Mouse (Mus musculus) skeletal muscle tissue, adult 2 months (tissue): Measurements from ENCODE around the gene Cacnb3.

Source experiments
- DNase-seq: peaks from one replicate; pipeline ENCODE4 v3.0.0-alpha.2; 2012; ENCODE audit warnings: low read depth, low spot score

Cacnb3 gene

DNA sequence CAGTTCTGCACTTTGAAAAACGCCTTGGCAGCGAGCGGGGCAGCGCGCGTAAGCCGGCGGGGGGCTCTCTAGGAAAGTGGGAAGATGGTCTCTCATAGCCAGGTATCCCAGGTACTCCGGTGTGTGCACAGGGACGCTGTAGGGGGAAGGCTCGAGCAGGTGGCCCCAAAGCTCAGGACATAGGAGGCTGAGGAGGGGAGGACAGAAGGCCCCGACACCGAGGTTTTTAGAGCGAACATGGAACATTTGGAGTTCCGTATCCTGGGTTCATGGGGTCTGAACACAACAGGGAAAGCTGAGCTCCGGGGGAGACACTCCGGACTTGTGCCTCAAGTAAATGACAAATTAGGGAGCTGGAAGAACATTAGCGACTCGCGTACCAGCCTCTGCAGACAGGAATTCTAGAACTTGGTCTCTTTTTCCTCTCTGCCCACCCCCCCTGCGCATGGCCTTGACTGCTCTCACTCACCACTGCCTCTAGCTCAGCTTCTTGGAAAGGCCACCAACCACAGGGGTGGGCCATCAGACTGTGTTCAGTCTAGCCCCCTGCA is 4.7 kb downstream of the Cacnb3 start:
- DNase-seq: no peak

DNA sequence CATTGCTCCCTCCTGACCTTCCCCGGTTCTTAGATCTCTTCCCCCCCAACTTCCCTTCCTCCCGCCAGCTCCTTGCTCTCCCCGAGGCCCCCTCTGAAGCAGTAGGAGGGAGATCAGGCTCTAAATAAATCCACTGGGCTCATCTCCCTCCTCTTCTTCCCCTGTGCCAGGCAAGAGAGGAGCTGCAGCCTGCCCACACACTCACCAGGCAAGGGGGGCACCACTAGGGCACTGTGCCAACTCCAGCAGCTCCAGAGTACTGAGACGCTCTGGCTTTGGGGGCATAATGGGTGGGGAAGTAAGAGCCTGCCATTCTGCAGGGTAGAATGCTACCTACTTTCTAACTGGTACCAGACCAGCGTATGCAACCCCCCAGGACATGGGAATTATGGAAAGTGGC is 5.9 kb downstream of the Cacnb3 start:
- DNase-seq: no peak

DNA sequence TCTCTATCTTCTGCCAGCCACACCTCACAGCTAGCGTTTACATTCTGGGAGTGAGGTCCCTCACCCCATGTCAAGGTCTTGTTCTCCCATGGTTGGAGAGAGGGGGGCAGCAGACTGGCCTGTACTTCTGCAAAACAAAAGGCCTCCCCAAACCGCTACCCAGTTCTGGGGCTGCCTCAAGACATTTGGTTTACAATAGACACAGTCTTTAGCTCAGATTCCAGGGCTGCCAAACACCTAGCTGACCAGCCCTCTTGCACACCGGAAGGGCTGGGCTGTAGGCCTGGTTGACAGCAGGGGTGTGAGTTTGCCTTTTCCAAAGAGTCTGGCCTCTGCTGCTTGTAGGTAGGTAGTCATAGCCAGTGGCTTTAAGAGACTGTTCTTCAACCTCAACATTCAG is 6.5 kb downstream of the Cacnb3 start:
- DNase-seq: no peak

DNA sequence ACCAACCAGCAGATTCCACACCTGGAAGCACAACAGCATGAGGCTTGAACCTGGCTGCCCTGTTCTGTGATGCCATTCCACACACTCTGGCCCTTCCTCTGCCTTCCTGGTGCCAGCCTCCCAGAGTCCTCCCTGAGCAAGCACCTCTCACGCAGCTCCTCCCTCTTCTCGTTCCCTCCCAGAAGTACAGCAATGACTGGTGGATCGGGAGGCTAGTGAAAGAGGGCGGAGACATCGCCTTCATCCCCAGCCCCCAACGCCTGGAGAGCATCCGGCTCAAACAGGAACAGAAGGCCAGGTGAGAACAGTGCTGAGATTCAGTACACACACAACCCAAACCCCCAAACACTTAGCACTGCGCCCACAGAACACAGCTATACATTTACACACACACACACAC is 9.5 kb downstream of the Cacnb3 start:
- DNase-seq: no peak

DNA sequence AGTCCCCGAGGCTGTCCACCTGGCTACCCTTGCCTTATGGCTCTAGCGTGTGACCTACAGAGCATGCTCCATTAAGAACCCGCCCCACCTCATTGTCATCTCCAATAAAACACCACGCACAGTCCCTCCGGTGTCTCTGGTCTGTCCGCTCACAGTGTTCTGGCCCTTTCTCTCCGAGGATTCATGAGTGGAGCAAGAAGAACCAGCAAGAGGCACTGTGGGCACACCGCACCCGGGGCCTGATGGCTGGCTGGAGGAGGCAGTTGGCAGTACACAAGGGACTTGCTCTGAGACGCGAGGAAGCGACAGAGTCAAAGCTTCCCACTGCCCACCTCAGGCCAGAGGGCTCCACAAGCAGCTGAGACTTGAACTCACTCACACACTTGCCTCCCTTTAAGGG is 13.8 kb downstream of the Cacnb3 start:
- no peak for DNase-seq

DNA sequence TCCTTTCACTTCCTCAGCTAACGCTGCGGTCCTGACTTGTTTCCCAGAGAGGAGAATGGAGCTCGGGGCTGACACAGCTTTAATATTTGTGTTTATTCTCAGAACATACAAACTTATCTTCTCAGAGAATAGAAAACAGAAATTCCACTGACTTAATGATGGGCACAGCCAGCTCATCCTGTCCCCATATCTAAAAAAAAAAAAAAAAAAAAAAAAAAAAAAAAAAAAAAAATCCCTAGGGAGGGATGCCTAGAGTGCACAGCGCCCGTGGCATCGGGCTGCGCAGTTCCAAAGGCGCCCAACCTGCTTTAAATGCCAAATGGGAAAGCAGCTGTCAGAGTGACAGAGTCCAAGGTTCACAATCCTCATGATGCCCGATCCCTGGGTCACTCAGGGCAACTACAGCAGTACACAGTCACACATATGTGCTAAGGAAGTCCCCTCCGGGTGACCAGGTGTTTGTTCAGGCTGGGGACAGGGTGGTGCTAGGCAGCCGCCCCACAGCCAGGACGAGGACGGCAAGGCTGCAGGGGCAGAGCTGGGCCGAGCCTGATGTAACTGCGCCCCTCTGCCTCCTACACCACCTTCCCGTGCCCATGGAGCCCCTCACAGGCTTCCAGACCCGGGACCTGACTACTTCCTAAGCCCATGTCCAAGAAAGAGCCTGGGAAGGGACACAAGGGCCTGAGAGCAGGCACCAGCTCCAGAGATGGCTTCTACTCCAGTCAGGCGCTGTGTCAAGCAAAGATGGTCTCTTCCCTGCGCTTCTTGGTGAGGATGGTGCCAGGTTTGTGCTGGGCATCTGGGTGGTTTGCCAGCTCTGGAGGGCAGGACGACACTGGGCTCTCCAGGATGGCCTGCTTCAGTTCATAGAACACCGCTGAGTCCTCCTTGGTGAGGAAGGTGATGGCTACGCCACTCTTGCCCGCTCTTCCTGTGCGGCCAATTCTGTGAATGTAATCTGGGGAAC is 14.7 kb downstream of the Cacnb3 start:
- no peak for DNase-seq

DNA sequence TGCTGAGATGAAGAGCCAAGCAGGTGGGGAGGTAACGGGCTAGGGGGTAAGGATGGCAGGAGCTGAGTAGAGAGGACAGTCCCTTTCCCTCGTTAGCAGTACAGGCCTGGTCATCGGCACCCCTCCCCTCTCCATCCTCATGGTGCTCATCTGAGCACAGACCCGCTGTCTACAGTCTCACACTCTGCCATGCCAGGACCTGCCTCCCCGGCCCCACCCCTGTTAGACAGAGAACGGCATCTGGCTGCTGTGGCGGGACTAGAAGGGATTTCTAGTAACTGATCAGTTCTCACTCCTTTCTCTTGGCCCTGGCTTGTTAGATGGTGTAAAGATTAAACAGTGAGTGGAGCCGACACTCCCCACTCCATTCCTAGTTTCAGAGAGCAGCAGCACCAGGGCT is 16.1 kb downstream of the Cacnb3 start:
- DNase-seq: no peak

DNA sequence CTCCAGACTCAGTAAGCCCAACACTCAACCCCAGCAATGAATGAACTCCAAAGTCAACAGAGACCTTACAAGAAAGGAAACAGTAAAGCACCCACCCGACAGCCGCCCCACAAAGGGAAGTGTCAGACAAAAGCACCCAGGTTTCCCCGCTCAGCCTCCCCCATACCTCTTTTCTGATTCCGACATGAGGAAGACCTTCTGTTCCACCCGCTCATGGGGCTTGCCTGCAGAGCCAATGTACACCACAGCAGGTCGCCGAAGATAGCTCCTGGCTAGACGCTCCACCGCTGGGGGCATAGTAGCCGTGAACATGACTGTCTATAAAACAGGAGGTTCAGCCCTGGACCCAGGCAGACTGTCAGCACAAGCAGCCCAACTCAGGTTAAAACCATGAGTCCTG is 16.7 kb downstream of the Cacnb3 start:
- no peak for DNase-seq

DNA sequence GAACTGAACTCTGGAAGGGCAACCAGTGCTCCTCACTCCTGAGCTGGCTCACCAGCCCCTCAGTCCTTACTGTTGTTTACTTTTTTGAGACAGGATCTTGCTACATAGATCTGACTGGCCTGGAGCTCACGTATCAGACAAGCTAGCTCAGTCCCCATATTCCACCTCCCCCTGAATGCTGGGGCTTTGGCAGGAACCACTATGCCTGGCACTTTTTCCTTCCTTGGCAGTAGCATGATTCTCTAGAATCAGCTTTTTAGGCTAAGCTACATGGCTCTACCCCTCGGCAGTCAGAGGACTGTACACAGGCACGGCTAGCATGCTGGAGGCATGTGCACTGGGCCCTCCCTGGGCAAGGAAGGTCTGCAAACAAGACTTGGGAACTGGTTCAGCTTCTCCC is 17.4 kb downstream of the Cacnb3 start:
- DNase-seq: no peak

DNA sequence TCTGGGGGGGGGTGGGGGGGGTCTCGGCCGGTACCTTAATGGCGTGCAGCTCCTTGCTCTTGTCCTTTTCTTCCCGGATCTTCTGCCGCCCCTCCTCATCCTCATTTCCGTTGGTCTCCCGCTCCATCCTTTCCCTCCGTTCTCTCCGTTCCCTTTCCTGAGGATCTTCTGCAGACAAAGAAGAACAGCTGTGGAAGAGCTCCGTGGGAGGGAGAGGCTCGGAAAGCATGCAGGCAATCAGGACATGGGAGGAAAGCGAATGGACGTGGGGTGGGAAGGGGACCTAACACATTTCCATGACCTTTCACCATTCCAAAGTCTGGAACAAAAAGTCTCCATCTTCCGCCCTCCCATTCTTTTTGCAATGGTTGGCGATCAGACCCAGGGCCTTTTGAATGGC is 20.8 kb downstream of the Cacnb3 start:
- no peak for DNase-seq

DNA sequence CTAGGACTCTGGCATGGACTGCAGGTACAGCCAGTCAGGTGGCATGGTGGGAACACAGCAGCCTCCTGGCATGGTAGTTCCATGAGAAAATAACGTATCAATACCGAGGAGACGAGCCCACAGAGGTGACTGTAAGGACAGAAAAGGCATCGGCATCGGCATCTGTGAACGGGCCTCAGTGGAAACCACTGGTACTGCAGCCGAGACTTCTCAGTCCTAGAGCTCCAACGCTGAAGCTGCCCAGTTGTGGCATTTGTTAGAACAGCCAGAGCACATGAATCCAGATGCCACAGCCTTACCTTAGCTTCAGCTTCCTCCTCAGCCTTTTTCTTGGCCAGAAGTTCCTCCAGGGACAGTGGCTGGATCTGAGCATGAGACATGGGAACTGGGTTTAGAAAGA is 21.5 kb downstream of the Cacnb3 start:
- no peak for DNase-seq

DNA sequence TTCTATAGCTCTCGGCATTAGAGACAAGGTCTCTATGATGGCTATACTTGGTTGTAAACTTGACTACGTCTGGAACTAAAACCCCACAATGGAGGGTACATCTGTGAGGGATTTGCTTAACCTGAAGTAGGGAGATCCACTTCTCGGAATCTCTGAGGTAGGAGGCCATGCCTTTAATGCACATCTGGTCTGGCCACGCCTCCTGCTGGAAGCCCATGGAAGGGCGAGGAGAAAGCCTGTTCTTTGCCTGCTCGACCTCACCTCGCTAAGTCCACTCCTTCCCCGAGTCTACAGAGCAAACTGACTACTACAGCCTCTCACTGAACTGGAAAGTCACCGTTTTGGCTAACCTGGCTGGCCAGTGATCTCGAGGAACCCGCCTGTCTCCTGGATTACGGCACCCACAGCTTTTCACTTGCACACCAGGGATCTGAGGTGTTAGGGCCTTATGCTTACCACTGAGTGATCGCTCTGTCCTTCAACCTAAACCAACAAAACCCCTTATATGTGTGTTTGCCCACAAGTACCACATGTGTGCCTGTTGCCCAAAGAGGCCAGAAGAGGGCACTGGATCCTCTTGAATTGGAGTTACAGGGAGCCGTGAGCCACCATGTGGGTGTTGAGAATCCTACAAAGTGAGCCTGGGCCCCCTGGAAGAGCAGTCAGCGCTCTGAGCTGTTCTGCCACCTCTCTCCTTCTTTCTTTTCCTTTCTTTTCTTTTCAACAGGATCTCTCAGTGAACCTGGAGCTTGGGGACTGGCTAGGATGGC is 26.5 kb downstream of the Cacnb3 start:
- DNase-seq: no peak

DNA sequence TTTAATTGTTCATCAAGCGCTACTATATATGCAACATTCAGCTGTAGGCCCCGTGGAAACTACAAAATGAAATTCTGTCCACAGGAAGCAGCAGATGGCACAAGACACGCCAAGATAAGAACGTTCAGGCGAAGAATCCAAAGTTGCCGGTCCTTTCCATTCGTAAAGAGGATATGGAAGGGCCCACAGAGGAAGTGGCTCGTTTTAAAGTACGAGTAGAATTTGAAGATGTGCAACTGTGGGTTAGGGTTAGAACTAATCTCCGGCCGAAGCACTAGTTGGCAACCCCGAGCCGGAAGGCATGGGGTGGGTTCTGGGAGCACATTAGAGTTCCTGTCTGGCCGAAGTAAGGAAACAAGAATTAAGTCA is 31.5 kb downstream of the Cacnb3 start:
- DNase-seq: no peak

DNA sequence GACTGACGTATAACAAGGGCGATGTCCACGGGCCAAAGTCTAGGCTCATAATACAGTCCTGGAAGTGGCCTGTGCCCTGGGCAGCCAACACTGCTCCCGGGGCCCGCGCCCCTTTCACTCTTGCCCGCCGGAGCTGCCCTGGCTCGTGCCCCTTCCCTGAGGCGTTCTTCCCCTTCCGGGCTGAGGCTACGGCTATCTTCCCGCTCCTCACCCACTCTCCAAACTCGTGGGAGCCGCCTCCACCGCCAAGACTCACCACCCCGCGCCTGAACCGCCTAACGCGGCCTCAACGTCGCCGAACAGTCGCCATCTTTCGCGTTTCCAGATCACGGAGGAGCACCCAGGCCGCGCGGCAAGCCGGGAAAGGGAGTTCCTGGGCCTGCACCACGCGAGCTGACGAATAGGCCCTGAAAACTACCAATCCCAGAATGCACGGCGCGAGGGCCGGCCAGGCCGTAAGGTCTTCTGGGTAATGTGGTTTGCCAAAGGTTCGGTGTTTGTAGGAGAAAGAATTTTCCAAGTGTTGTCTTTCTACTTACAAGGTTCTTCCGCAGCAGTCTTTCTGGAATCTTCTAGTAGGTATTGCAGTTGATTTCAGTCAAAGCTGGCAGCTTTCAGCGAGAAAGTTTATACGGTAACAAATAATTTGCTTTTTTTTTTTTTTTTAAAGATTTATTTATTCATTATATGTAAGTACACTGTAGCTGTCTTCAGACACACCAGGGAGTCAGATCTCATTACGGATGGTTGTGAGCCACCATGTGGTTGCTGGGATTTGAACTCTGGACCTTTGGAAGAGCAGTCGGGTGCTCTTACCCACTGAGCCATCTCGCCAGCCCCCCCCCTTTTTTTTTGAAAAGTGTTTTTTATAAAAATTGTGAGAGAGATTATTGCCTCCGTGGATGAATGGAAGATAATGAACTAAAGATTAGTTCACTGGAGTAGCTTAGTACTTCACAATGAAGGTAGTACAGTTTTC is 32.2 kb downstream of the Cacnb3 start, which contains the start of gene Ddx23:
TSS of gene Ddx23 (minus strand) at position 328 of the 979 bp plus-strand sequence.
- DNase-seq: peak; percentile 91

DNA sequence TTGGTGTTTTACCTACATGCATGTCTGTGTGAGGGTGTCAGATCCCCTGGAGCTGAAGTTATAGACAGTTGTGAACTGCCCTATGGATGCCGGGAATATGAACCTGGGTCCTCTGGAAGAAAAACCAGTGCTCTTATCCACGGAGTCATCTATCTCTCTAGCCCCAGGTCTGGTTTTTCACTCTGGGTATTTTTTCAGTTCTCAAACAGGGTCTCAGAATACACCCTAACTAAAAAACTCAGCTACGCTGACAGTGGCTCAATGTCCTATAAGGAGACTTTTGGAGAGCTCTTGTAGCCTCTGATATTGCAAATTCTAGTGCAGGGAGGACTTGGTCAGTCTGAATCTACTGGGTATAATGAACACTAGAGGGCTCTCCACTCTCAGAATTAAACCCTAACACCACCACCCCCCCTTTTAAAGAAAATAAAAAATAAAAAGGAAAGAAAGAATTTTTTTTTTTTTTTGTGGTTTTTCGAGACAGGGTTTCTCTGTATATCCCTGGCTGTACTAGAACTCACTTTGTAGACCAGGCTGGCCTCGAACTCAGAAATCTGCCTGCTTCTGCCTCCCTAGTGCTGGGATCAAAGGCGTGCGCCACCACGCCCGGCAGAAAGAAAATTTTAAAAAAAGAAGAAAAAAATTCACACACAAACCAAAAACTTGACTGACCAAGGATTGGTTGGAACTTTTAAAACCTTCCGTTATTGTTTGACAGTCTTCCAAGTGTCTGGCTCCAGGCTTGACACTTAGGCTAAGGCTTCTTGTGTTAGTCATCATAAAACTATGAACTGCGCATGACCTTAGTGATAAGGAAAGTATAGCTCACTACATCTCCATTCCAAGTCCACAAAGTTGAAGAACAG is 33.6 kb downstream of the Cacnb3 start:
- no peak for DNase-seq

DNA sequence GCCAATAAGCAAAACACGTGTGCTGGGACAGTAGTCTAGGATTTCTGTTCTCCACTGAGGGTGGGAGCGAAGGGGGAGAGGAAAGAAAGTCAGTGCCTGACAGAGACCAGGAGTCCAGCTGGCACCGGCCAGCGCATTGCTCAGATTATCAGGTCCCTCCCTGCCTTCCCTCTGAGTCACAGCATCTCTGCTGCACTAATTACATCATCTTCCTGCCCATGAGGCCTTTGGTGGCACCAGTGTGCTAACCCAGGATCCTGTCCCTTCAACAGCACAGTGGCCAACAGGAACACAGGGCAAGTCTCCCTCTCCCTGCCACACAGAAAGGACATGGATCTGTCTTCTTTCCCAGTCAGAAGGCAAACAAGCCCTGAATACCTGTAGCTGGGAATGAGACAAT is 42.0 kb downstream of the Cacnb3 start:
- no peak for DNase-seq

DNA sequence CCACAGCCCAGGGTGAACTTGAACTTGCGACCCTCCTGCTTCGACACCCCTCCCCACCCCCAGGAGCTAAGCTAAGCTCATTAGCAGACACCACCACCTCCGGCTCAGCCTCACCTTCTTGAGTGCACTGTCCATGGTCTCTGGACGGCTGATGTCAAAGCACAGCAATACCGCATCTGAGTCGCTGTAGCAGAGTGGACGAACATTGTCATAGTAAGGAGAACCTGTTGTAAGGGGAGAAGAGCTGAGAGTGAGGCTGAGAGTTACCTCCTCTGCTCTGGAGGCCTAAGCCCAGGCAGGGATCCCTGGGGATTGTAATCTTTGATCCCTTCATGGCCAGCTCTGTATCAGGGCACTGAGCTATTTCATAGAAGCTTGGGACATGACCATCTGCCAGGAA is 43.1 kb downstream of the Cacnb3 start:
- DNase-seq: no peak

DNA sequence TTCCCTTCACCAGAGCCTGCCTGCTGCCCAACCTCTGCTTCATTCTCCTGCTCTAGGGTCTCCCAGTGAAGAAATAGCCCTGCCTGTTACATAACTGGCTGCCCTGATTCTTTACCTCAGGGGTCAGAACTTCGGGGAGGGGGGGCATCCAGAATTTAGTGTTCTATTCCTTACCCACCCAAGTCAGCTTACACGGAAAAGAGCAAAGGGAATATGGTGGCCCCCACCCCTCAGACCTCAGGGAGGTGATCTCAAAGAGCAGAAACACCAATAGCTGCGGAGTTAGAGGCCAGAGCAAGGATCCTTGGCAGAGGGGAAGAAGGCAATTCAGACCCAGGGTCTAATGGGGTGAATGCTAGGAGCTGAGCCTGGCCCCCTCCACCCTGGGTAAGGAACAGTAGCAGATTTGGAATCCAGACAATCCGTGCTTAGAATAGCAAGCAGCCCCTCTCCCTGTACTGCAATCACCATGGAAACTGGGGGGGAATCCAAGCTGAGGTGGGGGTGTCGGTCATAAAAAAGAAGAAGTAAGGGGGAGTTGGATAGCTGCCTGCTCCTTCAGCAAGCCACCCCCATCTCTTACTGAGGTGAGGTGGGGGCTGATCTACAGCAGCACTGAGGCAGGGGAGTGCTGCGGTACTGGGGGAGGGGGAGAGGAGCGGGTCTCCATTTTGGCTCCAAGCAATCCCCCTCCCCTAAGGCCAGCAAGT is 43.8 kb downstream of the Cacnb3 start:
- DNase-seq: no peak

DNA sequence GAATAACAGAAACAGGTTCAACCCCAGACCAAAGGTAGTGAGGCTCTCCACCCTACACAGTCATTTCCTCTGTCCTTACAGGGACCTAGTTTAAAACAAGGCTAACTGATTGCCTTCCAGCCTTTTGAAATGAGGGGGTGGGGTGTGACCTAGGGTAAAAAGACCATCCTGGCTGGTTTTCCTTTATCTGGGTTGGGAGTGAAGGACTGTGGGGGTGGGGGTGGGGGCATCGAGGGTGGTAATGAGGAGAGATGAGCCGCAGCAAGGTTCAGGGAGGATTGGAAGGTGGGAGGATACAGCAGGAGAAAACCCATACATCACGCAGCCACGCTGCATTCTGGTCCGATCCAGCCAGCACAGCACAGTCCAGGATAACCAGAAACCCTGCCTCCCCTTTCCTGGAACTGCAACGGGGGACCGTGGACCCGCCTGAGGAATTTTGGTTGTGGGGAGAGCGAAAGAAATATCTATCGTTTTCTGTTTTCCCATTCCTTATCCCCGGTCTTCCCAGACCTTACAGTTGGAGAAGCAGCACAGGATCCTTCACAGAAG is 44.4 kb downstream of the Cacnb3 start:
- no peak for DNase-seq
